Mouse (Mus musculus) ES-Bruce4 (cell line): ENCODE data around the gene Plpp2. TPM values are rescaled to one million over a fixed set of nuclear protein-coding genes. Genes with fewer than 3 reads are reported as not detected.

Source experiments
- H3K27ac ChIP-seq: 2 replicates; pipeline ENCODE4 v1.5.1; 2012; ENCODE audit warnings: low read length, inconsistent platforms; ENCODE audit not compliant: insufficient read depth
- H3K27me3 ChIP-seq: 2 replicates; pipeline ENCODE4 v1.6.1; 2012; ENCODE audit warnings: mild to moderate bottlenecking, low read length, inconsistent platforms; ENCODE audit not compliant: control insufficient read depth, poor library complexity, insufficient read depth, severe bottlenecking
- H3K36me3 ChIP-seq: 2 replicates; pipeline ENCODE4 v1.6.1; 2012; ENCODE audit warnings: inconsistent platforms, mild to moderate bottlenecking, low read length, moderate library complexity; ENCODE audit not compliant: control insufficient read depth, poor library complexity, insufficient read depth, severe bottlenecking
- H3K4me1 ChIP-seq: one replicate; pipeline ENCODE4 v1.8.1; 2011; ENCODE audit warnings: low read length; ENCODE audit not compliant: control insufficient read depth, insufficient read depth
- H3K4me3 ChIP-seq: 2 replicates; pipeline ENCODE4 v1.5.1; 2011; ENCODE audit warnings: low read depth, mild to moderate bottlenecking, low read length
- H3K9ac ChIP-seq: 2 replicates; pipeline ENCODE4 v1.6.1; 2012; ENCODE audit warnings: low read depth, mild to moderate bottlenecking, inconsistent platforms; ENCODE audit not compliant: poor library complexity, severe bottlenecking
- H3K9me3 ChIP-seq: replicated peaks from 2 replicates; pipeline ENCODE4 v1.6.1; 2012; ENCODE audit warnings: mild to moderate bottlenecking, low read length, inconsistent platforms; ENCODE audit not compliant: control insufficient read depth, poor library complexity, insufficient read depth, severe bottlenecking
- CTCF ChIP-seq: IDR thresholded peaks from one replicate; pipeline ENCODE4 v1.8.1; 2011; ENCODE audit warnings: low read depth, low read length
- EP300 ChIP-seq: IDR thresholded peaks from 2 replicates; pipeline ENCODE4 v1.6.1; 2011; ENCODE audit warnings: low read depth, low read length; ENCODE audit not compliant: insufficient read depth
- POLR2A ChIP-seq: IDR thresholded peaks from one replicate; pipeline ENCODE4 v1.8.1; 2011; ENCODE audit warnings: low read length; ENCODE audit not compliant: insufficient read depth
- polyA plus RNA-seq: library from polyadenylated mRNA; stranded (reverse); fragments of >200 nt; gene quantifications from 2 replicates; pipeline ENCODE4 v1.2.4, GENCODE M21; 2011; ENCODE audit warnings: low read depth; ENCODE audit not compliant: missing spikeins, insufficient read depth, insufficient read length

Plpp2 gene
- polyA plus RNA-seq, 1 experiment = 16.7 TPM

DNA sequence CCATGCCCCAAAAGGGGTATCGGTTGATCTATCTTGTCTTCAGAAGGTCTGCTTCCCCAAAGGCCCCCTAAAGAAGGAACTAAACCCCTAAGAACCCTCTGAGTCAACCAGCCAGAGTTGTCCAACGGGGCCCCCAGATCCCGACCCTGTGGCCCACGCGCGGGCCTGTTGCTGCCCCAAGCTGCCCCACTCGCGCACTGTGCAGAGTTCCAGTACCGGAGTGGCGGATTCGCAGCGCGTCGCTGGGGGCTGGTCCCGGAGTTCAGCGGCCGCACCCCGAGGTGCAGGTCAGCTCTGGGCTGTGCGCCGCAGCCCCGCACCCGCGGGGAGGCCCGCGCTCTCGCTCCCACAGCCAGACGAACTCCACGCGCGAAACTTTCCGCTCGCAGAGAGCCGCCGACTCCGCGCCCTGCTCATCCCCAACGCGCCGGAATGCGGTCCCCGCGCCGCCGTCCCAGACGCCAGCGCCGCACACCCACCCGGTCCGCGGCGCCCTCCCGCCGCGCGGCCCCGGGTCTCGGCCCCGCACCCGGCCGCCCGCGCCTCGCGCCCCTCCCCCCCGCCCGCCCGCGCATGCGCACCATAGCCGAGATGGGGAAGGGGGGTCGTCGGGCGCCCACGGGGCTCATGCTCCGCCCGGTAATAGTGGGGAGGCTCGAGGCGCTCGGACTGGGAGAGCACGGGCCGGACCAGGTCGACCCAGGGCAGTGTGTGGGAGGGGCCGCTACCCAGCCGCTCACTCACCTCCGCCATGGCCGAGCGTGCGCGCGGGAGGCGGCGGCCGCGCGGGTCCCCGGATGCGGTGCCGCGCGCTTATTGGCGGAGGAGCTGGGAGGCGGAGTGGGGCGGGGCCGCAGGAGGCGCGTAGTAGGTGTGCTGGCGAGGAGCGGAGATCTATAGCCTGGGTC is 21.0 kb upstream of the Plpp2 start, which contains the start of gene Mier2:
TSS of gene Mier2 (minus strand) at position 870 of the 908 bp plus-strand sequence.
- TF ChIP-seq POLR2A (peak; percentile 44), CTCF (no peak), EP300 (no peak)
- H3K27ac ChIP-seq = no peak within 1 kb of the TSS
- peak within 1 kb of the TSS; percentile 92 for H3K9ac ChIP-seq
- no peaks in the 10 kb centered on the region for H3K27me3 ChIP-seq
- no peaks in the 10 kb centered on the region; the same call in 1 of the 2 replicates for H3K36me3 ChIP-seq
- H3K4me3 ChIP-seq = peak within 1 kb of the TSS; percentile 79
- no peaks in the 10 kb centered on the region for H3K9me3 ChIP-seq
- H3K4me1 ChIP-seq = no peaks in the 10 kb centered on the region

DNA sequence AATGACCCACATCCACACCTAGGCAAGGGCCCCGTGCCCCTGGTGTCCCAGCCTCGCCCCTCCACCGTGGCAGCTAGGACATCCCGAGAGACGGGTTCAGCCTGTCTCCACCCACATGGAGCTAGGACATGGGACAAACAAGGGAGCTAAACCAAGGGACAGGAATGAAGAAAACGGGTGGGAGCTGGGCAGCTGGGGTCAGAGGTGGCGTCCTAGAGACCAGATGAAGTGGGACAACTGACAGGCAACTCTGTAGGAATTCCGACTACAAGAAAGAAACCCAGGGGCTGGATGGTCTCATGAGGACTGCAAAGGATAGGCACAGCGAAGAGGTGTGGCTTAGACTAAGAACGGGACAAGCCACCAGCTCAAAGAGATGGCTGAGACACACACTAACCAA is 20.1 kb upstream of the Plpp2 start:
- TF ChIP-seq POLR2A (no peak), EP300 (no peak)
- H3K27ac ChIP-seq = no peak overlapping the region
- no peak overlapping the region for H3K9ac ChIP-seq
- peak overlapping the region; percentile 79; the same call in 1 of the 2 replicates for H3K4me3 ChIP-seq
- H3K9me3 ChIP-seq = no peaks in the 10 kb centered on the region
- no peaks in the 10 kb centered on the region for H3K4me1 ChIP-seq
- peaks cover 8% of the 10 kb centered on the region for H3K36me3 ChIP-seq
- H3K27me3 ChIP-seq = no peaks in the 10 kb centered on the region

DNA sequence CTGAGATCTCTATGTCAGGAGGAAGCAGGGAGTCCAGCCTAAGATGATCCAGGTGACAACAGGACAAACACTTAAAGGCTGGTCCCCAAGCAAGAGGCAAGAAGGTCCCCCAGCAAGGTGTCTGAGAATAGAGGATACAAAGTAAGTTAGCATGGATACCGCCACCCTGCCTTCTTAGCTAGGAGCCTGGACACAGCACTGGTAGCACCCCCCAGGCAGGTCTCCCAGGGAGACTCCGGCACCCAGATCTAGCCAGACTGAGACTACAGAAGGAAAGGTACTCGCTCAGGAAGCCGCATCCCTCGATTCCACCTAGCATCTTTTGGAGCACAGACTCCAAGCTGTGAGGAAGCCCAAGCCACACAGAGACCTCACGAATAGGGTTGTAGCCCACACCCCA is 19.6 kb upstream of the Plpp2 start:
- no peak overlapping the region for H3K9ac ChIP-seq
- peaks cover 12% of the 10 kb centered on the region for H3K36me3 ChIP-seq
- no peak overlapping the region for H3K4me3 ChIP-seq
- no peaks in the 10 kb centered on the region for H3K9me3 ChIP-seq
- no peaks in the 10 kb centered on the region for H3K4me1 ChIP-seq
- no peak for TF ChIP-seq CTCF
- no peak for TF ChIP-seq POLR2A
- TF ChIP-seq EP300 = no peak
- H3K27ac ChIP-seq = no peak overlapping the region
- no peaks in the 10 kb centered on the region for H3K27me3 ChIP-seq

DNA sequence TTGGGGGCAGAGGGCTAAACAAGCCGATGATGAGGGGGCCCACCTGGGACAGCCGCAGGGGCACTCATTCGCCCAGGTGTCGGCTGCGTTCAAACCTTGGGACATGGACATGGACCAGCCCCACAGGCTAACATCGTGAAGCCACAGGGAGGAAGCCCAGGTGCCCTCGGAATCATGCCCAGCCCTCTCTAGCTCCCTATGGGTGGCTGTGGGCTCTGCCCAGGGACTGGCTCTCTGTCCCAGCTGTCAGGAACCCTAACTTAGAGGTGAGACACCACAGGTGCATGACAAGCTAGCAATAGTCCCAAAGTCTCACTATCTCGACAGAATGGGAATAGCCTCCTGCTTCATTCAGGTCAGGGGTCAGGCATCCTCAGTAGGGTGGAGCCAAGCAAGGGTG is 18.9 kb upstream of the Plpp2 start:
- Histone ChIP-seq H3K36me3 (peaks cover 12% of the 10 kb centered on the region), H3K4me1 (no peaks in the 10 kb centered on the region), H3K9me3 (no peaks in the 10 kb centered on the region), H3K4me3 (no peak overlapping the region), H3K27ac (no peak overlapping the region), H3K27me3 (no peaks in the 10 kb centered on the region), H3K9ac (no peak overlapping the region)
- TF ChIP-seq POLR2A (no peak), EP300 (no peak), CTCF (no peak)

DNA sequence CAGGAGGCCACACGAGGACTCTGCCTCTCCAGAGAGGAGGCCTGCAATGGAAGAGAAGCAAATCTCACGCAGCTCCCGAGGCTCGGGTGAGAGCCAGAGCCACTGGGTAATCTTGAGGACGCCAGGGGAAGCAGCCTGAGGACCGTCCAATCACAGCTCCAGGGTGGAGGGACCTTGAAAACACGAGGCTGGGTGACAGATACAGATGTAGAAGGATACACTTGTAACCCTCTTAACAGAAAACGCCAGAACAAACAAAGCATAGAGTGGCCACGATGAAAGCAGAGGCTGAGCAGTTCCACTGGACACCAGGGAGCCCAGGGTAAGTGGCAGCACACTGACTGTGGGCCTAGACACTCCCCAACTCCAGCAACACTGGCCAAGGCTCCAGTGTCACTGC is 16.8 kb upstream of the Plpp2 start:
- Histone ChIP-seq H3K9ac (no peak overlapping the region), H3K9me3 (no peaks in the 10 kb centered on the region), H3K4me3 (no peak overlapping the region), H3K27ac (no peak overlapping the region), H3K4me1 (no peaks in the 10 kb centered on the region), H3K36me3 (peaks cover 15% of the 10 kb centered on the region), H3K27me3 (no peaks in the 10 kb centered on the region)
- no peak for TF ChIP-seq EP300
- no peak for TF ChIP-seq POLR2A
- no peak for TF ChIP-seq CTCF
